Mouse (Mus musculus) lung, adult 18-20 months (tissue): ENCODE measurements around the gene Nmb.

Source experiments
- DNase-seq, 2 experiments: peaks; one replicate each; pipeline ENCODE4 v3.0.0; 2022; ENCODE audit warnings: mixed read lengths in 2 of 2

The Nmb gene

GRCm38 (mm10) chr7:80857181-80857580 is 47.7 kb downstream of the Nmb start:
- peak; percentile 77 to 78 for DNase-seq

- no peak for DNase-seq
These were observed 49.6 kb downstream of the Nmb start for GRCm38 (mm10) chr7:80855316-80855715.

GRCm38 (mm10) chr7:80853218-80853617 is 51.7 kb downstream of the Nmb start:
- no peak for DNase-seq
